Mouse (Mus musculus) liver, adult (tissue): ENCODE measurements around the gene Ccdc116.
A peak's percentile ranks its signal among the peaks of the same experiment; 100 is the strongest.

Experiments
- GATA4 ChIP-seq: IDR thresholded peaks from 2 replicates; pipeline ENCODE4 v1.6.1; 2014; ENCODE audit warnings: mild to moderate bottlenecking, low read length; ENCODE audit not compliant: insufficient replicate concordance

Gene Ccdc116

GRCm38 (mm10) chr16:17144339-17144738 lies 2.7 kb downstream of the Ccdc116 start, which contains the start of gene Ydjc:
Ydjc (plus strand) TSS chr16:17144621.
- no peak for TF ChIP-seq GATA4

- no peak for TF ChIP-seq GATA4
These were observed 9.7 kb downstream of the Ccdc116 start for GRCm38 (mm10) chr16:17137355-17137754.

GRCm38 (mm10) chr16:17132906-17133200 lies 14.2 kb downstream of the Ccdc116 start:
- no peak for TF ChIP-seq GATA4

- no peak for TF ChIP-seq GATA4
These were observed 14.7 kb downstream of the Ccdc116 start, which contains the start of gene Sdf2l1 for GRCm38 (mm10) chr16:17132089-17132905. Sdf2l1 (minus strand) TSS chr16:17132383.

- no peak for TF ChIP-seq GATA4
These were observed 15.6 kb downstream of the Ccdc116 start for GRCm38 (mm10) chr16:17131191-17132088.

DNA sequence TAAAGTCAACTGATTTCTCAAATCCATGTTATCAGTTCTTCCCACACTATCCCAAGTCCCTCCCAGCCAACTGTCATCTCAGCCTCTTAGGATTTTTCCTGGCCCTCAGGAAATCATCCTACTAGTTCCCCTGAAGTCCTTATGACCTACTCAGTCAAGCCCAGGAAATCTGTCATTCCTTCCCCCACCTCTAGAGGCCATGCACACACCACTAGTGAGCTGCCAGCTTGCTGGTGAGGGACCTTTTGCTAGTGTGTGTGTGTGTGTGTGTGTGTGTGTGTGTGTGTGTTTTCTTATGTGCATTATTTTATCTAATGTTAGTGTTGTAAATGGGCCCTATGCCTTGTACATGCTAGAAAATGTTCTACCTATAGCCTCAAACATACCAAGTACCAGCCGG lies 19.7 kb downstream of the Ccdc116 start:
- TF ChIP-seq GATA4 = no peak

- TF ChIP-seq GATA4 = no peak
These were observed 22.0 kb downstream of the Ccdc116 start, which contains the start of gene 2610318N02Rik for GRCm38 (mm10) chr16:17124871-17125520. 2610318N02Rik (minus strand) TSS chr16:17125167.

DNA sequence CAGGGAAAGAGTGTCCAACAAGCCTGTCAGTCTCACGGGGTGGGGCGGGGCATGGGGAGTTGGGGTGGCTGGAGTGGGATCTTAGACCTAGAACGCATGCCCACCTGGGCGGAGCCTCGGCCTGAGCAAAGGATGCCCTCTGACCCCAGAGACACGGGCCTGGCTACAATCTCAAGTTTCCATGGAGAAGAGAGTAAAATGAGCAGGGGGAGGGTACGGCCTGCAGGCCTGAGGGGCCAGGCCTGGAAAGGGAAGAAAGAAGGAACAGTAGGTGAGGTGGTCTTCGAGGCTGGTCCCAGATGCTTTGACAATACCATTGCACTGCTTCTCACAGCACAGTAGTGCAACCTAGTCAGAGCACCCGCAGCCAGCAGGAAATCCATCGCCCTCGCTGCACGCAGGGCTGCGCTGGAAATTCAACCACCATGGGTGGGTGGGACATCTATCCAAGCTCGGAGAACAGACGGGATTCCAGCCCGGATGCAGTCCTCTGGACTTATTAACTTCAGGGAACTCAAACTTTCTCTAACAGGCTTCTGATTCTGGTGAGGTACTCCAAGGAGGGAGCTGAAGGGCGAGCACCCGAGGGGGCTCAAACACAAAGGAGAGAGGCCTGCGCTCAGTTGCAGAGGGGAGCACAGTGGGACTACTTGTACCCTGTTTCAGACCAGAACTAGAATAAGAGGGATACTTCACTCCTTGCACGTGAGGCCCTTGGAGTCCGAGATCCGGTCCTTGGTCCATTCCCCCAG lies 22.7 kb downstream of the Ccdc116 start:
- TF ChIP-seq GATA4 = no peak

GRCm38 (mm10) chr16:17121569-17121968 lies 25.5 kb downstream of the Ccdc116 start:
- TF ChIP-seq GATA4 = no peak

- TF ChIP-seq GATA4 = peak; percentile 47; the same call in 1 of the 2 replicates
These were observed 29.7 kb downstream of the Ccdc116 start for GRCm38 (mm10) chr16:17117309-17117799.

DNA sequence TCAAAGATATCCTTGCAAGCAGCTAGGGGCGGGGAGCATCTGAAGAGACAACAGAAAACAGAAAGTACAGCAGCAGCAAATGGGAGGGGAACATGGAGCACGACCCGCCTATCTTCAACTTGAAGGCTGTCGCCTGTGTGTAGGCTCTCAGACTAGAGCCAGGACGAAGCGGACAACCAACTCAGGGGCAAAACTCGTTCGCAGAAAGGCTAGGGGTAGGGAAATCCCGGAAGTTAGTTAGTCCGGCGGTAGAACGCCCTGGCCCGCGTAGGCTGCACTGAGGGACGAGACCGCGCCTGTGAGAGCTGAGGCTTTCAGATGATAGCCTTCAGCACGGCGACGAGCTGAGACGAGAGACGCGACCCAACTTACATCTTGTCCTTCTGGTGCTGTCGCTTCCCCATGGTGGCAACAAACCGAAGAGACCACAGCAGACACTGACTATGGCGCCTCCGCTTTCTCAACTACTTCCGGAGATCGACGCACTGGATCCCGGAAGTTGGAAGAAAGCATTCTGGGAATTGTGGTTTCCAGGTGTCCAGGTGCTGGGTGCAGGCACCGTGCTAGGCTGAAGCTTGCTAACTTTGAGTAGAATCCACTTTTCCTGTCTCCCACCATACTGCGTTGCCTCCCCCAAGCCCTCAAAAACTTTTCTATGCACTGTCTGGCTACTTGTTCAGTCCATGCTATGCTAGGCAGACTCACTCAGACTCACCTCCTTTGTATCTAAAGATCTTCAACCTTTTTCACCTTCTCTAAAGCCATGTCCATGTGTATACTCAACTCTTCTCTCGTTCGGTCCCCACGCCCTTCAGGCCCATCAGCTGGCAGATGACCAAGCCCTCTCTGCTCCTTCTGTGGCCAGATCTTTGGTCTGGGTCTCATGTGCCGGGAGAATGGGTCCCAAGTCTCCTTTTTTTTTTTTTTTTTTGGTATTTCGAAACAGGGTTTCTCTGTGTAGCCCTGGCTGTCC lies 36.0 kb downstream of the Ccdc116 start, which contains the start of gene Ppil2:
Gene Ppil2, minus strand, starts transcription at position 487 of the 973 bp plus-strand sequence.
- no peak for TF ChIP-seq GATA4

- no peak for TF ChIP-seq GATA4
These were observed 42.4 kb downstream of the Ccdc116 start for GRCm38 (mm10) chr16:17104600-17104999.

DNA sequence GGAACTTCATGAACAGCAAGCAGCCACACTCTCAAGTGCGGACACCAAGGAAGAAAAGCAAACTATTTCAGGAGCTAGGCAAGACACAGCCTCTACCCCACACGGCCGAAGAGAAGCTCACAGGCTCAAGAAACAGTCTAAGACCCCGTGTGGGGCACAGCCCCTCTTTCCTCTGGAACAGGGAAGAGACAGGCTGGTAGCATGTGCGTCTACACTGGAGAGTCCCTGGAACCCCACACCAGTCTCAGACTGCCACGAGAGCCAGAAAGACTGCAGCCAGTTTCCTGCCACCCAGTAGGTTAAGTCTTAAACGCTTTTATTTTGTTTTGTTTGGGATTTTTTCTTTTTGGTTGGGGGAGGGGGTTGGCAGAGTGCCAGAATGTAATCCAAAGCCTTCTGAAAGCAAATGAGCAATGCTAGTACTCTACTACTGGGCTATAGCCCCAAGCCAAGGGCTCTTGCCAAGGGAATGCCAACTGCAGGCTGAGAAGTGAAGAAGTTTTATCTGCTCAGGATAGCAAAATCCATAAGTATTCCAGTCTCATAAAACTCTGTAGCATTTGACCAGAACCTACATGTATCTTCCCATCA lies 44.3 kb downstream of the Ccdc116 start:
- no peak for TF ChIP-seq GATA4
